Mouse (Mus musculus) G1E (cell line): ENCODE measurements around the gene Tanc2. TPM values are rescaled to one million over a fixed set of nuclear protein-coding genes. Genes with fewer than 3 reads are reported as not detected.

ENCODE experiments used
- ATAC-seq: 2 replicates; pipeline ENCODE4 v1.8.0; 2016; ENCODE audit warnings: mild to moderate bottlenecking; ENCODE audit not compliant: insufficient number of reproducible peaks, poor library complexity, low FRiP score, severe bottlenecking; ENCODE audit errors: extremely low read depth
- DNase-seq: peaks from one replicate; pipeline ENCODE4 v3.0.0; 2012; ENCODE audit warnings: low spot score
- H3K27me3 ChIP-seq: 2 replicates; pipeline ENCODE4 v1.6.1; 2012; ENCODE audit warnings: mild to moderate bottlenecking, low read length, inconsistent platforms; ENCODE audit not compliant: insufficient read depth
- H3K36me3 ChIP-seq: replicated peaks from 2 replicates; pipeline ENCODE3; 2012; ENCODE audit warnings: mild to moderate bottlenecking, inconsistent platforms
- H3K4me1 ChIP-seq: 2 replicates; pipeline ENCODE4 v1.6.1; 2012; ENCODE audit warnings: low read depth, low read length, inconsistent platforms, mixed read lengths; ENCODE audit not compliant: insufficient read depth
- H3K4me3 ChIP-seq: 2 replicates; pipeline ENCODE4 v1.5.1; 2012; ENCODE audit warnings: low read depth, mild to moderate bottlenecking, inconsistent platforms, low read length, moderate library complexity, mixed read lengths
- H3K9me3 ChIP-seq: replicated peaks from 2 replicates; pipeline ENCODE4 v1.6.1; 2012; ENCODE audit warnings: inconsistent platforms
- CTCF ChIP-seq: IDR thresholded peaks from 2 replicates; pipeline ENCODE4 v1.5.1; 2012; ENCODE audit warnings: low read depth, low read length, inconsistent platforms, mixed read lengths
- GATA1 ChIP-seq: IDR thresholded peaks from 2 replicates; pipeline ENCODE4 v1.6.1; 2012; ENCODE audit warnings: borderline replicate concordance, low read length, inconsistent platforms, mixed read lengths
- GATA2 ChIP-seq: IDR thresholded peaks from 2 replicates; pipeline ENCODE4 v1.6.1; 2012; ENCODE audit warnings: low read depth, low read length, inconsistent platforms, borderline replicate concordance
- POLR2AphosphoS5 ChIP-seq: IDR thresholded peaks from 2 replicates; pipeline ENCODE4 v1.6.1; 2012; ENCODE audit warnings: low read depth, low read length, inconsistent platforms; ENCODE audit not compliant: insufficient replicate concordance
- TAL1 ChIP-seq: conservative IDR thresholded peaks from 2 replicates; pipeline ENCODE4 v1.6.1; 2012; ENCODE audit warnings: low read depth, low read length, inconsistent platforms, mixed read lengths
- polyA plus RNA-seq: library from polyadenylated mRNA; stranded (reverse); fragments of >175 nt; gene quantifications from 2 replicates; pipeline ENCODE4 v1.2.3, GENCODE M21; 2012
- total RNA-seq, 2 experiments: library from RNA; stranded (forward) in 1 of 2; stranded (reverse) in 1 of 2; fragments of 200-1000 nt in 1 of 2; fragments of >200 nt in 1 of 2; fragmentation: Nextera tagmentation in 1 of 2; gene quantifications; 2 replicates each; pipeline ENCODE4 v1.2.3; 2014 to 2017

The Tanc2 gene
- total and polyA plus RNA-seq, 3 experiments, result 0.27 to 1.4 TPM; not detected in 1

GRCm38 (mm10) chr11:105591905-105592304 is 2.1 kb downstream of the Tanc2 start:
- Histone ChIP-seq H3K36me3 (no peaks in the 10 kb centered on the region), H3K4me3 (no peak overlapping the region), H3K4me1 (peaks cover 8% of the 10 kb centered on the region), H3K27me3 (peaks cover 7% of the 10 kb centered on the region; the same call in 1 of the 2 replicates), H3K9me3 (peaks cover 6% of the 10 kb centered on the region)
- TF ChIP-seq GATA1 (no peak), POLR2AphosphoS5 (no peak), GATA2 (no peak), CTCF (no peak), TAL1 (no peak)
- DNase-seq (peak; percentile 16), ATAC-seq (no peak)

- H3K9me3 ChIP-seq, result no peaks in the 10 kb centered on the region
- H3K36me3 ChIP-seq, result no peaks in the 10 kb centered on the region
- DNase-seq (no peak), ATAC-seq (no peak)
- H3K4me3 ChIP-seq, result no peak overlapping the region
- H3K4me1 ChIP-seq, result no peaks in the 10 kb centered on the region
- no peak for TF ChIP-seq POLR2AphosphoS5
- no peak for TF ChIP-seq GATA1
- no peak for TF ChIP-seq TAL1
- TF ChIP-seq GATA2, result no peak
- TF ChIP-seq CTCF, result no peak
- 0 out of 2 replicates have a peak, but pooled peaks cover 6% of the 10 kb centered on the region for H3K27me3 ChIP-seq
These were observed 12.4 kb downstream of the Tanc2 start for GRCm38 (mm10) chr11:105602177-105602576.

GRCm38 (mm10) chr11:105626201-105626600 is 36.4 kb downstream of the Tanc2 start:
- DNase-seq, result no peak
- H3K36me3 ChIP-seq, result no peaks in the 10 kb centered on the region
- H3K4me1 ChIP-seq, result no peaks in the 10 kb centered on the region
- H3K4me3 ChIP-seq, result no peak overlapping the region
- H3K9me3 ChIP-seq, result no peaks in the 10 kb centered on the region
- no peak for ATAC-seq
- TF ChIP-seq GATA1 (no peak), POLR2AphosphoS5 (no peak), TAL1 (no peak), CTCF (no peak), GATA2 (no peak)
- no peaks in the 10 kb centered on the region for H3K27me3 ChIP-seq

GRCm38 (mm10) chr11:105643995-105644394 is 54.2 kb downstream of the Tanc2 start:
- Histone ChIP-seq H3K9me3 (no peaks in the 10 kb centered on the region), H3K27me3 (no peaks in the 10 kb centered on the region), H3K36me3 (no peaks in the 10 kb centered on the region), H3K4me3 (no peak overlapping the region), H3K4me1 (no peaks in the 10 kb centered on the region)
- no peak for TF ChIP-seq GATA1
- no peak for TF ChIP-seq GATA2
- no peak for TF ChIP-seq POLR2AphosphoS5
- TF ChIP-seq TAL1, result no peak
- no peak for ATAC-seq
- DNase-seq, result no peak

- TF ChIP-seq CTCF (no peak), GATA1 (no peak), TAL1 (no peak), GATA2 (no peak), POLR2AphosphoS5 (no peak)
- Histone ChIP-seq H3K4me1 (no peaks in the 10 kb centered on the region), H3K36me3 (no peaks in the 10 kb centered on the region), H3K27me3 (no peaks in the 10 kb centered on the region), H3K9me3 (no peaks in the 10 kb centered on the region), H3K4me3 (no peak overlapping the region)
- ATAC-seq (no peak), DNase-seq (no peak)
These were observed 58.2 kb downstream of the Tanc2 start for GRCm38 (mm10) chr11:105648026-105648425.

GRCm38 (mm10) chr11:105654616-105655015 is 64.8 kb downstream of the Tanc2 start:
- DNase-seq (no peak), ATAC-seq (no peak)
- peaks cover 2% of the 10 kb centered on the region; the same call in 1 of the 2 replicates for H3K27me3 ChIP-seq
- TF ChIP-seq TAL1, result no peak
- TF ChIP-seq GATA1, result no peak
- no peak for TF ChIP-seq CTCF
- no peak for TF ChIP-seq GATA2
- no peak for TF ChIP-seq POLR2AphosphoS5
- H3K4me1 ChIP-seq, result no peaks in the 10 kb centered on the region
- H3K9me3 ChIP-seq, result no peaks in the 10 kb centered on the region
- H3K36me3 ChIP-seq, result no peaks in the 10 kb centered on the region
- no peak overlapping the region for H3K4me3 ChIP-seq
